Mouse (Mus musculus): ENCODE results near the gene Gramd1b. TPM values are rescaled to one million over a fixed set of nuclear protein-coding genes. Genes with fewer than 3 reads are reported as not detected.
A peak's percentile ranks its signal among the peaks of the same experiment; 100 is the strongest.

Gene Gramd1b
- polyA plus RNA-seq, 1 experiment from 2014 or later, result 13.5 TPM

DNA sequence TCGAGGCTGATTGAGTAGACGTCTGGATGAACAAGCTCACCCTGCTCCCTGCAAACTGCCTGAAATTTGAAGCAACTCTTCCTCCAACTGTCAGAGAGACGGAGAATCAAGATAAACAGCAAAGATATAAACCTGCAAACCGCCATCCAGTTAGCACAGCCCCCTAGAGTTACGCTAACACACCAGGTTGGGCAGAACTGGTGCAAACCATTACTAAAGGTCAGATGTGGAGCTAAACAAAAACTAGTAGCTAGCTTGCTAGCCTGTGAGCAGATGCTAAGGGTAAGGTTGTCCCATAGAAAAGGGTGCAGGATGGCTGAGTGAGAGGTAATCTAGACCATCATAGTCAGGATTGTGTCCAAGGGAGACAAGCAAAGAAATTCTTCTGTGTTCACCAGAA, 80.4 kb downstream of the Gramd1b start:
- Histone ChIP-seq H3K4me1 (replicated peaks) (peaks cover 9% of the 10 kb centered on the region), H3K4me3 (no peak overlapping the region), H3K4me2 (no peak overlapping the region), H3K9me3 (no peaks in the 10 kb centered on the region), H3K27me3 (peaks cover 17% of the 10 kb centered on the region), H3K9ac (no peak overlapping the region), H3K27ac (no peak overlapping the region), H3K36me3 (no peaks in the 10 kb centered on the region)
- WGBS, result 80% methylated on average over 5 of the region's 5 CpGs
- no peak for ATAC-seq (ENCODE audit: low FRiP score)

DNA sequence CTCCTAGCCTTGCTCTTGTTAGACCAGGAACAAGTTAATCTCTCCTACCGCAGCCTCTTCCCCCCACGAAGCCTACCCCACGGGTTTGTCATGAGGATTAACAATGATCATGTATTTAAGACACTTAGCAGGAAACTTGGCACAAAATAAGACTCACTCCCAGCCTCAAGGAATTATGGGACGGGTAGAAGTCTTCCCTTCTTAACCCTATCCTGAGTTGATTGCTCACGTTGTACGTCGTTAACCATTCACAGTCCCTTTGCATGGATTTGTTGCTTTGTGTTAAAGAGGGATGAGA, 80.8 kb downstream of the Gramd1b start:
- Histone ChIP-seq H3K27ac (no peak overlapping the region), H3K27me3 (peaks cover 17% of the 10 kb centered on the region), H3K9ac (no peak overlapping the region), H3K4me2 (no peak overlapping the region), H3K4me3 (no peak overlapping the region), H3K9me3 (no peaks in the 10 kb centered on the region), H3K36me3 (no peaks in the 10 kb centered on the region), H3K4me1 (replicated peaks) (peaks cover 6% of the 10 kb centered on the region)
- WGBS, result 78% methylated on average over 7 of the region's 7 CpGs
- no peak for ATAC-seq (ENCODE audit: low FRiP score)

DNA sequence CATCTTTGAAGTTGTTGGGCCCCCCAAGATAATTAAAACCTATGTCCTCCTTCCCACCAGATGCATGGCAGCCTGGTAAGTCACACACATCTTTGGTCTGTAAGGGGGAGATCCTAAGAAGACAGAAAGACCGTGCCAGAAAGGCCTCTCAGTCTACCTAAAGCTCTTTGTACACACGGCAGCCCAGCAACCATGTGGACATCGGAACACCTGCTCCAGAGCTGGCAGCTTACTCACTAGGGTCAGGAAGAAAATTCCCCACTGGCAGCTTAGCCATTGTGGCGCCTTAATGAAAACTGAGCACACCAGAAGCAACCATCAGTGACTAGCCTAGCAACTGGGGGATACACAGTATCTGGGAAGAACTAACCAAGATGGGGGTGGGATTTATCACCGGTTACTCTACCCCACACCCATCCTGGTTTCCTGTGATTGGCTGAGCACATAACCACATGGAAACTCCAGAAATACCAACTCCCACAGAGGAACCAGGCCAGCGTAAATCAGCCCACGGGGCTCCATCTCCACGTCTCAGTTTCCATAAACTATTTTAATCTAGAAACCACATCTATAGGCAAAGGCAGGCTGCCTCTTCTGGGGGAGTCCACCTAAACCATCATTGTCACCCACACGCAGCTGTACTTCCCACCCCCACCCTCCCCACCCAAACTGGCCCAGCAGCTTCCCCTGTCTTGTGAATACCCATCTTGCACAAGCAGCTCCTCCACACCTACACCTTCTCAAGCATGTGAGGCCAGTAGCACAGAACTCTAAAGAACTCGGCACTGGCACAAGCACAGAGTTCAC, 81.4 kb downstream of the Gramd1b start:
- ATAC-seq (ENCODE audit: low FRiP score), result peak; percentile 7; the same call in 1 of the 2 replicates
- WGBS, result 75% methylated on average over 10 of the region's 10 CpGs

DNA sequence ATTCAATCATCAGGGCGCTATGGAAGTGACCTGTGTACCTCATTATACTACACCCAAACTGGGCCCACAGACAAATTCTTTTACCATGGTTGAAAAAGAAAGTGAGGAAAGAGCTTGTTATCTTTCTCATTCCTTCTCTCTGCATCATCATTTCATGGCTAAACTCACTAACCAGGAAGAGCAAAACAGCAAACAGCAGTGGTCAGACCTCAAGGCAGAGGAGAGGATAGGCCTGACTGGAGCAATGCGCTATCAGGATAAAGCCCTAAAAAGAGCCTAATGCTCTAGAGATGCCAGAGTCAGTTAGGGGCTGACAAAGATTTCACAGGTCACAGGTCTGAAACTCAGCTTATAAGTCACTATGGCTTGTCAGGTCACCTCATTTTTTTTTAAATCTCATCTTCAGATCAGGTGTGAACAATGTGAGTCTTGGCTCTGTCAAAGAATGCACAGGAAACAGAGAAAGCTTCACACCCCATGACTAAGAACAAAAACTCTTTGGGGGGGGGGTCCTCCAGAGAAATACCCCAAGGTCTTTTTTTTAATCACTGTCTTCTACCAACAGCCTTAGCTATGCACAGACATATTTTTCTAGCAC, 82.4 kb downstream of the Gramd1b start:
- H3K4me2 ChIP-seq, result no peak overlapping the region
- H3K9ac ChIP-seq, result no peak overlapping the region
- H3K9me3 ChIP-seq, result no peaks in the 10 kb centered on the region
- 0 out of 2 replicates have a peak, but pooled peaks cover 4% of the 10 kb centered on the region for H3K27me3 ChIP-seq
- H3K4me3 ChIP-seq, result no peak overlapping the region
- no peaks in the 10 kb centered on the region for H3K36me3 ChIP-seq
- no peak overlapping the region for H3K27ac ChIP-seq
- WGBS, result 94% methylated on average over 2 of the region's 2 CpGs
- no peak for ATAC-seq (ENCODE audit: low FRiP score)
- H3K4me1 ChIP-seq (replicated peaks), result no peaks in the 10 kb centered on the region

More for the DNA sequence above, 81.4 kb downstream of the Gramd1b start:
- Histone ChIP-seq H3K4me2 (no peak overlapping the region), H3K4me1 (replicated peaks) (peaks cover 1% of the 10 kb centered on the region), H3K27ac (no peak overlapping the region), H3K36me3 (no peaks in the 10 kb centered on the region), H3K9me3 (no peaks in the 10 kb centered on the region), H3K4me3 (no peak overlapping the region), H3K9ac (no peak overlapping the region), H3K27me3 (peaks cover 13% of the 10 kb centered on the region)

DNA sequence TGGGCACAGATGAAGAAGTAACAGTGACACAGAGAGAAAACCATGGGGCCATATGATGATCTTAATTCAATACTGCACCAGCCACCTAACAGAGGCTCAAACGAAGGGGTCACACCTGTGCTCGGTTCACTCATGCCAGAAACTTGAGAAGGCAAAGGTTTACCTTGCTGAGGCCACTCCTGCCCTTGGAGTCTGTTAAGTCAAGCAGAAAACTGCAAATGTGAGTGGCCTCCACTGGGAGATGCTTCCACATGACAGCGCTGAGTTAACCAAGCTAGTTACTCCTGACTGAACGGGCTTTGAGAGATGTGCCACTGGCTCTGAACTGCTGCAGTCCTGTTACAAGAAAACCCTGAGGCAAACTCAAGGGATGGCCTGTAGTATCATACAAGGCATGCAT, 83.9 kb downstream of the Gramd1b start:
- H3K4me3 ChIP-seq, result no peak overlapping the region
- H3K9ac ChIP-seq, result no peak overlapping the region
- no peak overlapping the region for H3K4me2 ChIP-seq
- 74% methylated on average over 4 of the region's 4 CpGs for WGBS
- no peaks in the 10 kb centered on the region for H3K27me3 ChIP-seq
- H3K36me3 ChIP-seq, result no peaks in the 10 kb centered on the region
- H3K4me1 ChIP-seq (replicated peaks), result no peaks in the 10 kb centered on the region
- H3K27ac ChIP-seq, result no peak overlapping the region
- no peak for ATAC-seq (ENCODE audit: low FRiP score)
- H3K9me3 ChIP-seq, result no peaks in the 10 kb centered on the region

DNA sequence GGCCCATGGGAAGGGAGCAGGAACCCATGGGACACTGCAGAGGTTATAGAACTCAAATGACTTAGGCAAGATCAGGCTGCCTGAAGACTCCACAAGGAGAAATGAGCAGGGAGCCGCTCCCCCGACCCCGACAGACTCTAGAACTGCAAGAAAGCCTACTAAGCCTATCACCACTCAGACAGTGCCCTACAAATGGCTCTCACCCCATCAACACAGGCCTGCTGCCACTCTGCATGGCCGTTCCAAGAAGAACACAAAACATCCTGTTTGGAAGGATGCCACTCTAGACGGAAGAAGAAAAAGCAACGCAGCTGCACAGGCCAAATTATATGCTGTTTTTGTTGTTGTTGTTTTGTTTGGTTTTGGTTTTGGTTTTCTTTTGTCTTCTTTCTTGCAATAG, 86.2 kb downstream of the Gramd1b start:
- 83% methylated on average over 6 of the region's 6 CpGs for WGBS
- no peaks in the 10 kb centered on the region for H3K36me3 ChIP-seq
- no peak overlapping the region for H3K4me3 ChIP-seq
- ATAC-seq (ENCODE audit: low FRiP score), result no peak
- no peak overlapping the region for H3K9ac ChIP-seq
- H3K4me1 ChIP-seq (replicated peaks), result no peaks in the 10 kb centered on the region
- H3K27me3 ChIP-seq, result no peaks in the 10 kb centered on the region
- no peak overlapping the region for H3K27ac ChIP-seq
- no peak overlapping the region for H3K4me2 ChIP-seq
- H3K9me3 ChIP-seq, result no peaks in the 10 kb centered on the region

DNA sequence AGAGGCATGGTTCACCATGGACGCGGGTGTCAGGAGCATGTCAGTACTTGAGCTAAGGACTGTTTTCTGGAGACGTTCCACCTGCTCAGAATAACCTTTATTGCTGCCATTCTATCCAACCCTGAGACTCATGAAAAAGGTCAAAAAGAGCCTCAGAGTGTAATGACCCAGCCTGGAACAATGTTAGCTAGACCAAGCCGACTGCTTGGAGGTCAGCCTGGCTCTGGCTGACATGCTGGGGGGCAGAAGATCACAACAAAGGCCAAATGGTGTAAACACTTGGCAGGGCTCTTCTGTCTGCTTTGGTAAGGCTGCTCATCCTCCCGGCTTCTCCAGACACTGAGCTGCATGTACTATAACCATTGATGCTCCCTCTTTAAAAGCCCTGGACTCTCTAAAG, 88.4 kb downstream of the Gramd1b start:
- Histone ChIP-seq H3K4me1 (replicated peaks) (peaks cover 12% of the 10 kb centered on the region), H3K4me3 (no peak overlapping the region), H3K36me3 (no peaks in the 10 kb centered on the region), H3K9ac (no peak overlapping the region), H3K4me2 (no peak overlapping the region), H3K27me3 (no peaks in the 10 kb centered on the region), H3K9me3 (no peaks in the 10 kb centered on the region), H3K27ac (no peak overlapping the region)
- no peak for ATAC-seq (ENCODE audit: low FRiP score)
- 57% methylated on average over 5 of the region's 5 CpGs for WGBS

DNA sequence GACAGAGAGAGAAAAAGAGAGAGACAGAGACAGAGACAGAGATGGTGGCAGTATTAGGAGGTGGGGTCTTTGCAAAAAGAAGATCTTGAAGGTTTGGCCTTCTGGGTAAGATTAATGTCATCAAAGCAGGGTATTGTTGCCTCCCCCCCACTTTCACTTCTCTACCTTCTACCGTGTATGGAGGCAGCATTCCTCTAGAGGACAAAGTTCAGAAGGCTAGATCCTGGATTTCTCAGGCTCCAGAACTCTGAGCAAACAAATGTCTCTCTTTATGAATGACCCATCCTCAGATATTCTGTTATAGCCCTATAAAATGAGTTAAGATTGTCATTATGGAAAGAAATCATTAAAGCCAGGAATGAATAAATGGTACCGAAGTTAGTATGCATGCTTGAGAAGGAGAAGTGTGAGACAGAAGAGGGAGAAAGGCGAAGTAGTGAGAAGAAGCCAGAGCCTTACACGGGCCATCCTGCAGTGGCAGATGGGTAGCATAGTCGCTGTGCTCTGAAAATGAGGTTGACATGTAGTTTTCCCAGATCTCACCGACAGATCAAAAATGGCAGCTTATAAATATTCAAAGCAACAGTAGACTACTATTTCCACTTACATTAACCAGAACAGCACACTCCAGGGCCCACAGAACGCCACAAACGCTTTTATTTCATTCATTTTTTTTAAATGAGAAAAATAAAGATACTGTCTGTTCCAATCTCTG, 91.1 kb downstream of the Gramd1b start:
- Histone ChIP-seq H3K9ac (no peak overlapping the region), H3K27ac (no peak overlapping the region), H3K4me1 (replicated peaks) (peaks cover 12% of the 10 kb centered on the region), H3K36me3 (no peaks in the 10 kb centered on the region), H3K4me2 (no peak overlapping the region), H3K27me3 (no peaks in the 10 kb centered on the region), H3K9me3 (no peaks in the 10 kb centered on the region), H3K4me3 (no peak overlapping the region)
- ATAC-seq (ENCODE audit: low FRiP score), result no peak
- 83% methylated on average over 8 of the region's 8 CpGs for WGBS

DNA sequence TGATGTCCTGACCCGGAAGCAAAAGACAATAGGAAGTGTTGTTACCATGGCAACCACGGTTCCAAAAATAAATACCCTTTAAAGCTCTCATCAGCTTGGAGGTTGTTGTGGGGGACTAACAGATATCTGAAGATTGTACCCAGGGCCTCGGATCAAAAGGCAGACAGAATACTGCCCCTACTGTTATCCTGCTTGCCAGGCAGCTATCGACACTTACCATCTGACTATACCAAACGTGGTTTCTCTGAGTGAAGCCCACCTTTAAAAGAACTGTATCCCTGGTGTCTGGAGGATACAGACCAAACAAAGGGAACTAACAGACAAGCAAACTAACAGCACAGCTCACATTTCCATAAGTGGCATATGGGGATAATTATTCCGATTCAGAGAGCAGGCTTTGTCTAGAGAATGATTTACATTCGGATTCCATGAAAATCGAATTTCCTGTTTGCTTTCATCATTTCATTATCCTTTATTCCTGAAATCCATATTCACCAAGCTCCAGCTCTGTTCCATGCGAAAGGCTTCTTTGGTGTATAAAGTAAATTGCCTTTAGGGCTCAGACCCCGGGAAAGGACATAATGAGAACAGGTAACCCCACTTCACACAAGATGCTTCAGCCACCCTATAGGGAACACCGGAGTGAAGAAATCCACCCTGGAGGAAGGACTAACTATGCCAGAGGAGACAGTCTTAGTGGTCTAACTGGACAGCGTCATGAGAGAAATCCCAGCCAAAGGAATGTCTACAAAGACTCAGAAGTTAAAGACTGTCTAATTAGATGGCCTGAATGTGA, 92.3 kb downstream of the Gramd1b start:
- Histone ChIP-seq H3K27ac (0 out of 2 replicates have a peak overlapping the region, but pooled peaks have one; percentile 36), H3K4me1 (replicated peaks) (peaks cover 12% of the 10 kb centered on the region), H3K27me3 (no peaks in the 10 kb centered on the region), H3K4me2 (no peak overlapping the region), H3K9me3 (no peaks in the 10 kb centered on the region), H3K36me3 (no peaks in the 10 kb centered on the region), H3K9ac (no peak overlapping the region), H3K4me3 (no peak overlapping the region)
- WGBS, result 48% methylated on average over 12 of the region's 12 CpGs
- 0 out of 2 replicates have a peak, but pooled peaks have one; percentile 32 for ATAC-seq (ENCODE audit: low FRiP score)

DNA sequence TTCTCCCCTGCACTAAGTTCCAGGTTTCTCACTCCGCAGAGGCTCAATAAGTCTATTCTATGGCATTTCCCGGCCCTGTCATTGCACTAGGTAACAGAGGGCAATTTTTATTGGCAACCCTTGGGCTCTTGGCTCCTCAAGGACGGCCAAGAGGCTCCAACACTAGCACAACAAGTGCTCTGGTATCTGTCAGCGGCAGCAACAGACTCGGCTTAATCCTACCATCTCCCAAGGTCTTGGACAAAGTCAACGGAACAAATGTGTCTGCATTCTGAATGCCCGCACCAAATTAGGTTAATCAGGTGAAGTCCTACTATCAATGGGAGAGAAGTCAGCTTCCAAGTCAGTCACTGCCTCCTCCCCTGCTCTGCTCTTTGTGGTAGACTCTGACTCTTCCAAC, 93.3 kb downstream of the Gramd1b start:
- H3K9ac ChIP-seq, result no peak overlapping the region
- no peak overlapping the region for H3K4me2 ChIP-seq
- no peaks in the 10 kb centered on the region for H3K9me3 ChIP-seq
- no peak overlapping the region for H3K4me3 ChIP-seq
- no peaks in the 10 kb centered on the region for H3K27me3 ChIP-seq
- WGBS, result 95% methylated on average over 7 of the region's 7 CpGs
- peaks cover 12% of the 10 kb centered on the region for H3K4me1 ChIP-seq (replicated peaks)
- H3K27ac ChIP-seq, result no peak overlapping the region
- ATAC-seq (ENCODE audit: low FRiP score), result no peak
- no peaks in the 10 kb centered on the region for H3K36me3 ChIP-seq

DNA sequence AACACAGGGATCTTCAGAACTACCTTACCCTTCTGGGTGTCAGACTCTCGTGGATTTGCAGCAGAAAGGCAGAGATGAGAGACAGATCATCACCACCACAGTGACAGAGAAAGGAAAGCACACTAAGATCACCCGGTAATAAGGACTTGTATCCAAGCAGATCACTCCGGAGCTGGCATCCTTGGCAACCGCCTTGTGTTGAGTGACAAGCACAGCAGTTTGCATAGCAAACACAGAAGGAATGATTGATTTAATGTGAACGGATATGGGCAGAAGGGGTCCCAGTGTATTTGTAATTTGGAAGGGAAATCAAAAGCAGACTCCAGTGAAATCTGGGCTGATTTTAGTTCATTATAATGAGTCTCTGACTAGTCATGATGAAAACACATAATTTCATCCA, 97.9 kb downstream of the Gramd1b start:
- no peaks in the 10 kb centered on the region for H3K9me3 ChIP-seq
- no peak overlapping the region for H3K4me2 ChIP-seq
- H3K27me3 ChIP-seq, result 0 out of 2 replicates have a peak, but pooled peaks cover 3% of the 10 kb centered on the region
- peaks cover 3% of the 10 kb centered on the region; the same call in 1 of the 2 replicates for H3K4me1 ChIP-seq (replicated peaks)
- WGBS, result 76% methylated on average over 5 of the region's 5 CpGs
- no peak for ATAC-seq (ENCODE audit: low FRiP score)
- H3K36me3 ChIP-seq, result no peaks in the 10 kb centered on the region
- H3K27ac ChIP-seq, result no peak overlapping the region
- H3K4me3 ChIP-seq, result no peak overlapping the region
- H3K9ac ChIP-seq, result no peak overlapping the region

DNA sequence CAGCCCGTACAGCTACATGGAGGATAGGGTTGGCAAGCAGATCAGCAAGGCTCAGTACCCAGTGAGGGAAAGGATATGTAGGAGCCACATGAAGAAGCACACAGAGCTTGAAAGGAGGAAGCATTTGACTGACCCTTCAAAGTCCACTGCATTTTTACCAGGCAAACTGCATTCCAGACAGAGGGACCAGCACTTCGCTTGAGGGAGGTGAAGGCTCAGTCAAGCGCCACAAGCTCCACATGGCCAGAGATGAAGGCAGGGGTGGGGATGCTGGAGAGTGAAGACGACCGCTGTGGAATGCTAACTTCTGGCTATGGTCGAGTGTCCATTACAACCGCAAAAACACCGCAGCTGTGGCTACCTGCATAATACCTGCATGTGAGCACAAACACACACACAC, 100.2 kb downstream of the Gramd1b start:
- H3K36me3 ChIP-seq, result no peaks in the 10 kb centered on the region
- no peaks in the 10 kb centered on the region for H3K4me1 ChIP-seq (replicated peaks)
- H3K9ac ChIP-seq, result no peak overlapping the region
- no peak overlapping the region for H3K4me2 ChIP-seq
- no peak for ATAC-seq (ENCODE audit: low FRiP score)
- WGBS, result 86% methylated on average over 8 of the region's 8 CpGs
- 0 out of 2 replicates have a peak, but pooled peaks cover 3% of the 10 kb centered on the region for H3K27me3 ChIP-seq
- H3K9me3 ChIP-seq, result no peaks in the 10 kb centered on the region
- H3K4me3 ChIP-seq, result no peak overlapping the region
- no peak overlapping the region for H3K27ac ChIP-seq

Measured in hindbrain, embryonic 13.5 days (tissue).